Mouse (Mus musculus): ENCODE measurements around the gene Mapkap1.

DNA sequence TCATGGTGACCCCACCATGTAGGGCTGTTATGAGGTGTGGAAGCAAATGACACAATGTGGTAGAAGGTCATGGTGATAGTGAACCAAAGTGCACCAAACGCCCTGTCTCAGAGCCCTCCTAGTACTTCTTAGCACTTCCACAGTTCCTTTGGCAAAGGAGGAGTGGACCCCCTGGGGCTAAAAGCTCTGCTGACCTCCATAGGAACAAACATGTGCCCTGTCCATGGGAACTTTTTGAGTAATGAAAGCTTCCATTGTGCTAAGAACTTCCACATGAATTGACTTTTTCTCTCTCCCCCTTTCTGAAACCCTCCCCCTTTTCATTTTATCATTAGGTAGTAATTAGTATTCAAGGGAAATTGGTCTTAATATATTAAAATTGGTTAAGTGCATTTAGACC, 164.5 kb downstream of the Mapkap1 start:
- TF ChIP-seq POLR2A (IDR thresholded peaks at IDR 0.05; ENCODE audit: insufficient read length, low read depth) (no peak), MAX (IDR thresholded peaks at IDR 0.05; ENCODE audit: low read depth) (no peak), TCF12 (IDR thresholded peaks at IDR 0.05; ENCODE audit: insufficient read depth, poor library complexity, severe bottlenecking) (no peak)
